Mouse (Mus musculus): ENCODE data around the gene Oxt. TPM values are rescaled to one million over a fixed set of nuclear protein-coding genes. Genes with fewer than 3 reads are reported as not detected.
"Not testable (repeated sequence)": the region's sequence is repeated elsewhere in the genome, so short reads cannot be mapped to it uniquely, and the experiment has no call there.

The Oxt gene
- total RNA-seq (2021), result not detected

GRCm38 (mm10) chr2:130575873-130576272 lies at the start of gene Oxt:
TSS of gene Oxt (plus strand) at chr2:130576173.
- intact Hi-C loops (cut with DNase I), result no loop called here

DNA sequence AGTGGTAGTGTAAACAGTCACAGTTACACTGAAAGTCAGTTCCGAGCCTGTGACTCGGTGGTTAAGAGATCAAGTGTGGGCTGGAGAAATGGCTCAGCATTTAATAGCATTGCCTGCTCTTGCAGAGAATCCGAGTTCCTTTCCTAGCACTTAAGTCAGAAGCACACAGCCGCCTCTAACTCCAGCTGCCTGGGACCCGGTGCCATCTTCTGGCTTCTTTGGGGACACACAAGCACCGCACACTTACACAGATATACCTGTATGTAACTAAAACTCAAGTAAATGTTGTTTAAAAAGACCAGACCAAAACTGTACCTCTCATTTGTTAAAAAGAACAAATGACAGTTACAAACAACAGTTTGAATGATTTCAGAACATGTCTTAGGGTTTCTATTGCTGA lies 47.5 kb upstream of the Oxt start:
- DNase-seq (ENCODE audit: low spot score), result no peak
- intact Hi-C loops (cut with DNase I), result no loop called here

More at GRCm38 (mm10) chr2:130575873-130576272, at the start of gene Oxt:
- DNase-seq (ENCODE audit: low spot score), result no peak

DNA sequence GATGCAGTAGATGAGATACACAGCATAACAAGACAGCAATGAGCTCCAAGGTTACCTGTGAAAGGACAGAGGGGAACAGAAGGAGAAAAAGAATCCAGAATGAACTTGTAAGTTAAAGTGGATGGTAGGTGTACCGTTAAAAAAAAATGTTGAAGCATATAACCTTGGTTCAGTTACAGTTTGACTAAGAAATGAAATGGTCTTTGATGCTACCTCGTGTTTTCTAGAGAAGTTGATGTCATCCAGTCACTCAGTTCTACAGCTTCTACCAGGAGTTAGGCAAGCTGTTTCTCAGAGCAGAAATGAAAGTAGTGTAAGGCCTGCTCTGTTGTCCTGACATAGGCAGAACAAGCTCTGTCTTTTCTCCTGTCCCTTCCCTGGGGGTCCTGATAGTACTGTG lies 46.7 kb upstream of the Oxt start:
- no peak for DNase-seq (ENCODE audit: low spot score)
- intact Hi-C loops (cut with DNase I), result no loop called here

GRCm38 (mm10) chr2:130529925-130530324 lies 46.0 kb upstream of the Oxt start:
- DNase-seq (ENCODE audit: low spot score), result no peak
- intact Hi-C loops (cut with DNase I), result no loop called here

DNA sequence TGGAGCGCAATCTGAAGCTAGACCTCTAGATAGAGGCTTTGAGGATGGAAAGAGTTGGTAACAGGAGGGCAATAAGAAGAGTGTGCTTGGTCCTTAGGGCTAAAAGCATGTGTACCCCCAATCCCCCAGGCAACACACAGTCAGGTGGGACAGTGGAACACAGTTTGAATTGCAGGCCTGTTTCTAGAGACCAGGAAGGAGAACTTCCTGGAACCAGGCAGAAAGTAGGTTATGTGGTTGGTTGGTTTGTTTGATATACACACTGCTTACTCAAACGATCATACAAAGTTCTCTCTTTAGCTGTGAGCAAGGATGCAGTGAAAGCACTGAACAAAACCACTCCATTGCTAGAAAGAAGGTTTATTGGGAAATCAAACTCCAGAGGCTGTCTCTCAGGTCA lies 43.8 kb upstream of the Oxt start:
- no peak for DNase-seq (ENCODE audit: low spot score)
- intact Hi-C loops (cut with DNase I), result no loop called here

DNA sequence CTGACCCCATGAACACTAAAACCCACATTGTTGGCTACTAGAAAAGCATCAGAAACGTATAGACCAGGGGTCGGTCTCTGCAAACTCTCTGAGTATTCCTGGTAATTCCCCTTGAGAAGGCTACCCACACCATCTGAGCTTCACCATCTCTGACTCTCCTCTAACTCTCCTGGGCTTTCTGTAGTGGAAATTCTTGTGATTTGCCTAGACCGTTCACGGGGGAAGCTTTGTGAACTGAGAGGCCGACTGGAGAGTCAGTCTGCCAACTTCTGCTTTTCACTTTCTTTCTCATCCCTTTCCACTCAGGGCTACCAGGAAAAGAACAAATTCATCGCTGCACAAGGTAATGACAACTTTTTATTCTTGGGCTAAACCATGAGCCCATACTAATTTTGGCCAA lies 41.0 kb upstream of the Oxt start:
- no peak for DNase-seq (ENCODE audit: low spot score)
- intact Hi-C loops (cut with DNase I), result no loop called here

GRCm38 (mm10) chr2:130536890-130537289 lies 39.1 kb upstream of the Oxt start:
- no peak for DNase-seq (ENCODE audit: low spot score)
- intact Hi-C loops (cut with DNase I), result no loop called here

DNA sequence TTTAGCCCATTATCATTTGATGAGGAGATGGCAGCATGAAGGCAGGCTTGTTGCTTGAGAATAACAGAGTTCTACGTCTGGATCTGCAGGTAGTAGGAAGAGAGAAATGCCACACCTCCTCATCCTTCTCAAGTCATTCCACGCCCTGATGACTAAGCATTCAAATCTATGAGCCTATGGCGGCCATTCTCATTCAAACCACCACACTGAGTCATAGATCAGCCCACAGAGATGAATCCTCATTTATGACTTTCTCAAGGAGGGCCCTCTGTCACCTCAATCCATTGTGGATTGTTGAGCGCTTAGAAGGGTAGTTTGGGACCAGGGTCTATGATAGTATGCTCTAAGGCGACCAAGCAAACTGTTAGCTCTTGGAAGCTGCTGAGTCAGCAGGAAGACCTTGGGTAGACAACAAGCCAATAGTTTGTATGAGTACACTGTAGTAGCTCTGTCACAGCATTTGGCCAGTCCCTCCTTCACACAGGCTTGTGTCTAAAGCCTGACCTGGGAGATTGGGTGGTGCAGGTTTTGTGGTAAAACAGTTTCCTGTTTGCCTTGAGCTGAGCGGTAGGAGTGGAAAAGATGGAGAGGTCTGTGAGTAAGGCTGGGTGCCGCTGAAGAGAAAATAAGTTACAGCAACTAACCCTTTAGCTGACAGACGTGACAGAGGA lies 37.0 kb upstream of the Oxt start:
- intact Hi-C loops (cut with DNase I), result no loop called here
- no peak for DNase-seq (ENCODE audit: low spot score)

- intact Hi-C loops (cut with DNase I), result no loop called here
- DNase-seq (ENCODE audit: low spot score), result no peak
Observed at GRCm38 (mm10) chr2:130540266-130540665, 35.7 kb upstream of the Oxt start.

DNA sequence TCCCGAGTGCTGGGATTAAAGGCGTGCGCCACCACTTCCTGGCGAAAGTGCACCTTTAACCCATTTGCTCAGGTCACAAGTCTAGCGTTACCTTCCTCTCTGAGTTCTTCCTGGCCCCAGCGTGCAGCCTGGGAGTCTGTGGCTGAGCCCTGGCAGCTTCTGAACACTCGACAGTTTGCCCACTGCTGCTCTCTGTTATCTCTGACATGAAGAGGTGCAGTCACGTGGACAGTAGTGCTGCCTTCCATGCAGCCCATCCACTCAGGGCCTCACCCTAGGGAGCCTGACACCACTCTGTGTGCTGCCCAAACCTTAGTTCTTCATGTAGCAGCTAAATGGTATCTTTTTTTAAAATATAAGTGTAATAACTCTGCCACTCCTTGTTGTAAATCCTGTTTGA lies 29.0 kb upstream of the Oxt start:
- no peak for DNase-seq (ENCODE audit: low spot score)

DNA sequence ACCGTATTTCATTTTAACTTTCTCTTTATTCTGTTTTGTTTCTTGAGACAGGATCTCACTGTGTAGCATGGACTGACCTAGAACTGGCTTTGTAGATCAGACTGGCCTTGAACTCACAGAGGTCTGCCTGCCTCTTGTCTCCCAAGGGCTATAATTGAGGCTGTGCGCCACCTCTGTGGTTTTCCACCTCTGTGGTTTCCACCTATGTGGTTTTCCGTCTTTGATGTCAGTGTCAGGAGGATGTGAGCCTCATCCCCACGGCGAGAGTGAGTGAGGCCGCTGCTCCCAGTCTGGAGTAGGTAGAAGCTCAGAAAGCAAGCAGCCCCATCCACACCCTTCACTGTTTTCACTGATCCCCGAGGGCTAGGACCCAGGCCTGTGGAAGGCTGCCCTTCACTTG lies 21.1 kb upstream of the Oxt start:
- DNase-seq (ENCODE audit: low spot score), result no peak
- intact Hi-C loops (cut with DNase I), result no loop called here

More for the DNA sequence above, 29.0 kb upstream of the Oxt start:
- intact Hi-C loops (cut with DNase I), result no loop called here

DNA sequence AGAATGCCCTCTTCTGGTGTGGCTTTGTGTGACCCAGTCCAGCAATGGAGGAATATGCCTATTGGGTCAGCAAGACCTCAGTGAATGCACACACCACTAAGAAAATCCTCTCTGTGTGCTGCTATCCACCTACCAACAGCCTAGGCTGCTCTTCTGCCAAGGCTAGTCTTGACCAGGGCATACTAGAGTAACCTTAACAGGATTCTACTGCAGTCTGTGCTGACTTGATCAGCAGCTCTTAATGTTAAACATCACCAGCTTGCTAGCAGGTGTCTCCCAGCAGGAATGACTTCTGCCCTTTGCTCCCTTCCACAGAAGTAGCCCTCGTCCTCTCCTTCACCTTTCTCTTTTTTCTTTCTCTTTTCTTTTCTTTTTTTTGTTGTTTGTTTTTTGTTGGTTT lies 19.7 kb upstream of the Oxt start:
- DNase-seq (ENCODE audit: low spot score), result no peak
- intact Hi-C loops (cut with DNase I), result no loop called here

DNA sequence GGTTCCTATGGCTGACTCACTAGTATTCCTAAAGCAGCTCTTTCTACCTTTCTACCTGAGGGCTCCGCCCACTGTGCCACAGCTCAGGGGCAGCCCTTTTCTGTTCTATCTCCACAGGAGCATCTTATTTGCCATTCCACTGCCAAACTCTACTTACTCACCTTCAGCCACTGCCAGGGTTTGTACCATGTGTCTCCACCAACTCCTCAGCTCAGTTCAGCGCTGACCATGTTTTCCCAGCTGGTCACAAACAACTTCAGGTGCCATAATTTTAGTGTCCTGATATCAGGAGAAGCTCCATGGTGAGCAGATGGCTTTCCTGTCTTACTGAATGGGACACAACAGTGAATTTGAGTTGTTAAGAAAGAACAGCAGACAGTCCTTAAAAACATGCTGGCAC lies 18.5 kb upstream of the Oxt start:
- no peak for DNase-seq (ENCODE audit: low spot score)
- intact Hi-C loops (cut with DNase I), result no loop called here

- intact Hi-C loops (cut with DNase I), result no loop called here
- DNase-seq (ENCODE audit: low spot score), result no peak
Observed at GRCm38 (mm10) chr2:130558015-130558414, 18.0 kb upstream of the Oxt start.

DNA sequence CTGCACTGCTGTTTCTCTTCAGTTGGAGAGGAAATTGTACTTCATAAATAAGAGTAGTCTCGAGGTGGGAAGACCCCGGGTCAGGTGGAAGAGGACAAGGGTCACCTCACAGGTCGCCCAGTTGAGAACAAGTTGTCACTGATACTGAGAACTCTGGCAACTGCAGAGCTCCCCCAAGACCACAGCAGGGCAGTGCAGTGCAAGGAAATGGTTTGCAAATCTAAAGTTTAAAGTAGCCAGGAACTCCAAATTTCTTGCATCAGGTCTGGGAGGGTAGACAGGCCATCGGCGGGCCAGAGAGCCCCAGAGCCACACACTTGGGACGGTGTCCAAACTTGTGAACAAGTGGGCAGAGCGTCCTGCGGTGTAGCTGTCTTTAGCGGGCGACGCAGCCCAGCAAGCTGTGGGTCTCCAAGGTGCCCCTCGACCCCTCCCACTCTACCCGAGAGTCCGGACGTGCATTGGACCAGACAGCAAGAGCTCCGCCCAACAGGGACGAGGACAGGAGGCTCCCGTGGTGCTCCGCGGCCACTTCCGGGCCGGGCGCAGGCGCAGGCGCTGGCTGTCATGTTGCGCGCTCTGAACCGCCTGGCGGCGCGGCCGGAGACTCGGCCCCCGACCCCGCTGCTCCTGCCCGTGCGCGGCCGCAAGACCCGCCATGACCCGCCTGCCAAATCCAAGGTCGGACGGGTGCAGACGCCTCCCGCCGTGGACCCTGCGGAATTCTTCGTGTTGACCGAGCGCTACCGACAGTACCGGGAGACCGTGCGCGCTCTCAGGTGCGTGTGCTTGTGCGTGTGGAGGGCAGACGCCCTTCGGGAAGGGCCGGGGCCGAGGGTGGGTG lies 12.5 kb upstream of the Oxt start, which contains the start of gene Mrps26:
Gene Mrps26 (plus strand): TSS at position 531 of the 844 bp plus-strand sequence.
- DNase-seq (ENCODE audit: low spot score), result peak; percentile 89
- intact Hi-C loops (cut with DNase I), result loop anchor here (5.0 kb wide), 1 partner anchor 34 kb away; no protein-coding TSS in a partner anchor

GRCm38 (mm10) chr2:130564063-130564462 lies 11.9 kb upstream of the Oxt start:
- DNase-seq (ENCODE audit: low spot score), result no peak
- intact Hi-C loops (cut with DNase I), result loop anchor here (5.0 kb wide), 1 partner anchor 33 kb away; no protein-coding TSS in a partner anchor

- intact Hi-C loops (cut with DNase I), result loop anchor here (5.0 kb wide), 1 partner anchor 32 kb away; no protein-coding TSS in a partner anchor
- DNase-seq (ENCODE audit: low spot score), result no peak
Observed at GRCm38 (mm10) chr2:130564983-130565382, 11.0 kb upstream of the Oxt start.

- DNase-seq (ENCODE audit: low spot score), result no peak
- intact Hi-C loops (cut with DNase I), result no loop called here
Observed at GRCm38 (mm10) chr2:130568921-130569320, 7.1 kb upstream of the Oxt start.

GRCm38 (mm10) chr2:130569926-130570325 lies 6.0 kb upstream of the Oxt start:
- intact Hi-C loops (cut with DNase I), result no loop called here
- no peak for DNase-seq (ENCODE audit: low spot score)

GRCm38 (mm10) chr2:130574960-130575359 lies 1.0 kb upstream of the Oxt start:
- intact Hi-C loops (cut with DNase I), result no loop called here
- no peak for DNase-seq (ENCODE audit: low spot score)

DNA sequence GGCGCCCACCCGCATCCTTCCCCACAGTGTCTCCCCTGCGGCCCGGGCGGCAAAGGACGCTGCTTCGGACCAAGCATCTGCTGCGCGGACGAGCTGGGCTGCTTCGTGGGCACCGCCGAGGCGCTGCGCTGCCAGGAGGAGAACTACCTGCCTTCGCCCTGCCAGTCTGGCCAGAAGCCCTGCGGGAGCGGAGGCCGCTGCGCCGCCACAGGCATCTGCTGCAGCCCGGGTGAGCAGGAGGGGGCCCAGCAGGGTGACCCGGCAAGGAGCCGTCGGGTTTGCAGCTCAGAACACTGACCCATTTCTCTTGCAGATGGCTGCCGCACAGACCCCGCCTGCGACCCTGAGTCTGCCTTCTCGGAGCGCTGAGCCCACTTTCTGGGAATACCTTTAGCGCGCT lies 591 bp downstream of the Oxt start:
- DNase-seq (ENCODE audit: low spot score); intact Hi-C loops (cut with DNase I): not testable (repeated sequence)
